Mouse (Mus musculus): ENCODE results near the gene Panx3.

Panx3 gene

DNA sequence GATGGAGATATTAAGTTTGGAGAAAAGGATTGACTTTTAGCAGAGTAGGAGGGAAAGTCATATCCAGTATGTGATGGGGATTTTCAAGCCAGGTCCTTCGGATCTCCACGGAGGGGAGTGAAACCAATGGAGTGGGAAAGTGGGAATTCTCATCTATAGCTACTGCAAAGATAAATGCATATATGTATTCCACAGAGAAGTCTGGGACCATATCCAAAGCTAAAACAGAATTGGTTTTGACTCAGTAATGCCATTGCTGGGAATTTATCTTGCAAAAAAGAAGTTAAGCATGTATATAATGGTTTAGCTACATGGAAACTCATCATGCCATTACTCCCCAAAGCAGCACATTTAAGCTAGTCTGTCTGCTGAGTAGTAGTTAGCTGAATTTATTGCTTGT, 36.7 kb downstream of the Panx3 start:
- no peak for DNase-seq (ENCODE audit: low spot score)

DNA sequence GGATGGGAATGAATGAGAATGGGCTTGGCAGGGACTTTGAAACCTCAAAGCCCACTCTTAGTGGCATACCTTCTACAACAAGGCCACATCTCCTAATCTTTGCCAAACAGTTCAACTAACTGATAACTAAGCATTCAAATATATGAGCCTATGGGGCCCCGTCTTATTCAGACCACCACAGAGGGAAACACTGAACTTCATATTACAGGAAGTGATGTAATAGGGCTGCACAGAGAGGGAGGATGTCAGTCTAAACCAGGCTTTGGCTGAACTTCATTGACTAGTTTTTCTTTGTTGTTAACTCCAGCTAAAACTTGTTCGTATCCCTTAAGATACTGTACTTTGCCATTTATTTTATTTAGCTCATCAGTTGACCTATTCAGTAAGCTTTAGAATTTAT, 39.1 kb downstream of the Panx3 start:
- DNase-seq (ENCODE audit: low spot score), result no peak

DNA sequence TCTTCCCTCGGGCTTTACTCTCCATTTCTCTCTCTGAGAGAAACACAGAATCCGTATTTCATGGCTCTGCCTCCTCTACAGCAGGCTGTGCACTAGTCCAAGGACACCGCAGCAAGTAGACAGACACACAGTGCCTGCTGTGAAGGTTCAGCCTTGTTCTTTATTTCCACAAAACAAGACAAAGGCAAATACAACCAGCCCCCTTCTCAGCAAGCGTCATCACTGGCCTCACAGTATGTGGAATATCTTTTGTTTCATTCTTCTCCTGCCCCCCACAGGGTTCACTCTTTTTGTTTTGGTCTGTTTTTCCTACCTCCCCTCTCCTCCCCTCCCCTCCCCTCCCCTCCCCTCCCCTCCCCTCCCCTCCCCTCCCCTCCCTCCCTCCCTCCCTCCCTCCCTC, 40.5 kb downstream of the Panx3 start:
- no peak for DNase-seq (ENCODE audit: low spot score)

DNA sequence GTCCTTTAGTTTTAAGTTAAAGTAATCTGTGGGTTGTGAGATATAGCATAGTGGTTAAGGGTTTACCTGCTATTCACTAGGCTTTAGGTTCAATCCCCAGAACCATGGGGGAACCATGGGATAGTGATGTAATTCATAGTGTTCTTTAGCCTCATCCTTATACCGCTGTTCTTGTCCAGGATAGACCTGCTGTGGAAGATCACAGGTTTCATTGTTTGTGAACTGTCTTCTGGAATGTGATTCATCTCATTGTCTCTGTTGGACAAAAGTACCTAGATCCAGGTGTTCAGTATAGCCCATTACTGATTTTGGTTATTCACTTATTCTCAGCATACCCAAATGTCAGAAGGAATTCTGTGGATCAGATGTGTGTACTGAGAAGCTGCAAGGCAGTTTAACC, 41.8 kb downstream of the Panx3 start:
- DNase-seq (ENCODE audit: low spot score), result no peak

DNA sequence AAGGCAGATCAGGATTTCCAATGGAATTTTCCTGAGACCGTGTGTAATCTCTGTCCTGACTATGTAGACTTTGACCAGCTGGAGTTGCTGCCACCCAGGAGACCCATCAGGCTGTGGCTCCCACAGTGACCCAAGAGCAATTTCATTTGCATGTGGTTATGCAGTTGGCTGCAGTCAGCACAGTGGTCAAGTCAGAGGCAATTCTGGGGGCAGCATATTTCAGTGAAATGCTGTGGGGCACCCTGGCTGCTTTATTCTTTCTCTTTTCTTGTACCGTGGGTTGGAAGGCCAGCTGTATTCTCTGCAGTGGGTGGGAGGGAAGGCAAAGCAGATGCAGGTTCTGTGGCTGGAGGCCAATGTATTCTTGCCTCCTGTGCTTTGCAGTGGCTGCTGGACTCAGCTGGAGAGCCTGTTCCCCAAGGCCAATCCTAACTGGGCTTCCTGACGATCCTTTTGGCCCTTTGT, 42.9 kb downstream of the Panx3 start:
- peak; percentile 48 for DNase-seq (ENCODE audit: low spot score)

DNA sequence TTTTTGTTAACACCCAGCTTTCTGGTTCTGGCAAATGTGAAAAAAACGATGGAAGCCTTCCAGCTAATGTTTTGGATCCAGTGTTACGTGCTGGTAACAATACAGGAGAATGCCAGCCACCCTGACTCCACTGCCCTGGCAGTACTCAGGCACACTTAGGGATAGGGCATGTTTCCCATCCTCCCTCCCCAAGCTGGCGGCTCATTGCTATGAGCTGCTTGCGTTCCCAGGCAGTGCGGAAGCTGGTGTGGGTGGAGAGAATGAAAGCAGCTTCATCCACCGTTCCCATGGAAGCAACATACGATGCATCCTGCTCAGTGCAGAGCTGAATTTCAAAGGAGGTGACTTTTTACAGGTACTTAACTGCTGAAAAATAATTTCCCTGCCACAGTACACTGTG, 43.4 kb downstream of the Panx3 start:
- DNase-seq (ENCODE audit: low spot score), result no peak

DNA sequence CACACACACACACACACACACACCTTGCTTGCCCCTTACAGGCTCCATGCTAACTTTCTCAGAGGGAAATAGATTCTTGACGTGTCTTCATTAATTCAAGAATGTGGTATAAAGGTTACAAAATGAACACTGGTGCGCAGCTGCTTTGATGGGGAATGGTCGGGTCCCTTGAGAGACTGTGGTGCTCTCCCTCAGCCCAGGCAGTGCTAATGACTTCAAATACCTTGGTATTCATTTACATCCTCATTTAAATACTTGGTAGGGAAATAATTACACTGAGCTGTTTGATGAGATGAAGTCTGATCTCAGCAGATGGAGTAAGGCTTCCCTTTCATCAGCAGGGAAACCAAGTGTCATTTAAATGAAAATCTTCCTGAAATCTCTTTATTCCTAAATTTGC, 43.9 kb downstream of the Panx3 start:
- no peak for DNase-seq (ENCODE audit: low spot score)

DNA sequence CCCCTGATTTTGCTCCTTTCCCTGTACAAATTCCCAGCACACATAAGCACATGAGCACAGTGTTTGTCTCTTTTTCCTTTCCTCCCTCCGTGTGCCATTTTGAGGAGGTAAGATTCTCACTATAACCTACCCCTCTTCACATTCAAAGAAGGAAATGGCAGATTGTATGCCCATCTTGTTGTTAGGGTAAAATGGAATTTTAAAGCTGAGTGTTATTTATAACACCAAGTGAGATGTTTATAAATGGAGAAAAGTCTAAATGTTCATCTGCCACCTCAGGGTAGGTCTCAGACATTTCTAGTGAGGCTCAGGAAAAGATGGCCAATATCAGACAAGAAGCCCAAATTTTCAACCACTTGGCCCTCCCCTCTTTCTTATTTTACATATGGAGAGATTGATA, 44.5 kb downstream of the Panx3 start:
- no peak for DNase-seq (ENCODE audit: low spot score)

DNA sequence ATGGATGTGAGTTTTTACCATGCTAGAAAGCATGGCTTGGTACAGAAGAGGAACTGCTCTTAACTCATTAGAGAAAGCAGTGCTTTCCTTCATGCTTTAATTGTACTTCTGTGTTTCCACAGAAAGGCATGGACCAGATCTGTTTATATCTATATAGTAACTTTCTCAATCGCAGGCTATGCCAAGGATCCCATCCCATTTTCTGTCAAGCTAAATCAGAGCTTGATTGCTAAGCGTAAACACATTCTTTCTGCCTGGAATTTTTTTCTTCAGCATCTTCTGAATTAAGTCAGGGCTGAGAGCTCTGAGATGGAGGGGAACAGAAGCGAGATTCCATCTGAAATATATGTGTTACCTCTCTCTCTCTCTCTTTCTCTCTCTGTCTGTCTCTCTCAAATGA, 45.1 kb downstream of the Panx3 start:
- DNase-seq (ENCODE audit: low spot score), result no peak

DNA sequence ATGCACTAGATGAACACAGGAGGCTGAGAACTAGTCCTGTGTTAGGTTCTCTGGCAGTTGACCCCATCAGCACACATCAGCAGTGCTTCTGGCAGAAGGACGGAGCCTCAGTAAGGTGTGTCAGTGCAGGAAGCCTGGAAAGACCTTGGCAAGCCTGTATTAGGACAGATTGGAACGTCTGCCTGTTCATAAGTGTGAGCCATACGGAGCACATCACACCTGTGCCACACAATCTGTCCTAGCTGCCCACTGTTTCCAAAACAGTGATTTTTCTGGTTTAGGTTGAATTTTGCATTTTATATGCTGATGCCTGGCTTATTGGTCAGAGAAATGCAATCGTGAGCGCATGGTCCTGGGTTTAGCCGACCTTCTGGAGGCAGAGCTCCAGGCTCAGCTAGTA, 47.7 kb downstream of the Panx3 start:
- no peak for DNase-seq (ENCODE audit: low spot score)

DNA sequence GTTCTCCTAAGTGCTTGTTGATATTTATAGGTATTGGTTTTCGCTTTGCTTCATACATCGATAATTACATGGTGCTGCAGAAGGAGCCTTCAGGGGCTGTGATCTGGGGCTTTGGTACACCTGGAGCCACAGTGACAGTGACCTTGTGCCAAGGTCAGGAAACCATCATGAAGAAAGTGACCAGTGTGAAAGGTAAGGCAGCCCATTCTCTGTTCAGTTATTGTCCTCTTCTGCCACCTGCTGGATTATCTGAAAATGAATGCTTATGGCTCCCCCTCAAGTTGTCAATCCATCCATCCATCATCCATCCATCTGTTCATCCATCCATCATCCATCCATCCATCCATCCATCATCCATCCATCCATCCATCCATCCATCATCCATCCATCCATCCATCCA, 52.3 kb downstream of the Panx3 start:
- DNase-seq (ENCODE audit: low spot score), result no peak

DNA sequence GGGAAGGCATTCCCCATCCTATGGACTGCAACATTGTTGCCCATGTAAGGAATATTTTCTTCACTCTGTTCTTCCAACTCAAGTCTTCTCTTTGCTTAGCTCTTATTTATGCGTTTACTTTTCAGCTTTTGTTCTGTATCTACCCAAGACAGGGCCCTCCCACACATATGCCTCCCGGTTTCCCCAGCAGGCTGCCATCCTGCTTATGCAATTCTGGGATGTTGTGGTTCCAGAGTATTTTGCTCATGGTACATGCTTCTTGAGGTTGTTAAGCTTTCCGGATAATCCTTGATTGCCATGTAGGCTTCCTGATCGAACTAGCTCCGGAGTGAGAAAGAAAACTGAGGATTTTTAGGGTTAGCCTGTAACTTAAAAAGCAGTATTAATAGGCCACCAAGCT, 53.8 kb downstream of the Panx3 start:
- DNase-seq (ENCODE audit: low spot score), result no peak

DNA sequence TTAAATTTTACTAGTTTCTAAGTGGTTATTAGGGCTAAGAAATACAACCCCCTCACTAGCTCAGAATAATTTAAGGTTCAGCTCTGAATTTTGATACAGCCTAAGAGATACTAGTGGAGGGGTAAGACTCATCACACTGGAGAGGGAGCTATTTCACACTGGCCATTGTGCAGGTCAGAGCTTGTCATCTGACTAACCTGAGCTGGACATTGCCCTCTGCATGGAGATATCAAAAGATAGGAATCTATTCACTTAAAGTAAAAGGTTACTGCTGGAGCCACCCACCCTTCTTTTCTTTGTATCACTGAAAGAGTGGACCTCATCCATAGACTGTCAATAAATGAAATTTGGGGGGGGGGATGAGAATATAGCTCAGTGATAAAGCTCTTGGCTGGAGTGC, 54.7 kb downstream of the Panx3 start:
- no peak for DNase-seq (ENCODE audit: low spot score)

DNA sequence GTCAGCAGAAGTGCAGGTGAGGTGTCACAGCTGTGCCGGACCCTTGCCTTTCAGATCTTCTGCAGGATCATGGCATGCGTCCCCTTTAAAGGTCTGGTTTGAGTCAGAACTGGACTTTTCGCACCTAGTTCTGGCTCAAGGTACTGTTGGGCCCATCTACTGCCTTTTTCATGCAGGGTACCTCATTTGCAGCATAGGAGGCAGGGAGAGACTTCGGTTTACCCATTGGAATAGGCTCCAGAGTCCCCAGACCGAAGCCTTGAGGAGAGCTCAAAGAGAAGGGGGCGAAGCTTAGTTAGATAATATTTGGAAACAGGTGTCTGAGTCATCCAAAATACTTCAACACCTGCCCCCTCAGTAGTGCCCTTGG, 55.1 kb downstream of the Panx3 start:
- DNase-seq (ENCODE audit: low spot score), result no peak

DNA sequence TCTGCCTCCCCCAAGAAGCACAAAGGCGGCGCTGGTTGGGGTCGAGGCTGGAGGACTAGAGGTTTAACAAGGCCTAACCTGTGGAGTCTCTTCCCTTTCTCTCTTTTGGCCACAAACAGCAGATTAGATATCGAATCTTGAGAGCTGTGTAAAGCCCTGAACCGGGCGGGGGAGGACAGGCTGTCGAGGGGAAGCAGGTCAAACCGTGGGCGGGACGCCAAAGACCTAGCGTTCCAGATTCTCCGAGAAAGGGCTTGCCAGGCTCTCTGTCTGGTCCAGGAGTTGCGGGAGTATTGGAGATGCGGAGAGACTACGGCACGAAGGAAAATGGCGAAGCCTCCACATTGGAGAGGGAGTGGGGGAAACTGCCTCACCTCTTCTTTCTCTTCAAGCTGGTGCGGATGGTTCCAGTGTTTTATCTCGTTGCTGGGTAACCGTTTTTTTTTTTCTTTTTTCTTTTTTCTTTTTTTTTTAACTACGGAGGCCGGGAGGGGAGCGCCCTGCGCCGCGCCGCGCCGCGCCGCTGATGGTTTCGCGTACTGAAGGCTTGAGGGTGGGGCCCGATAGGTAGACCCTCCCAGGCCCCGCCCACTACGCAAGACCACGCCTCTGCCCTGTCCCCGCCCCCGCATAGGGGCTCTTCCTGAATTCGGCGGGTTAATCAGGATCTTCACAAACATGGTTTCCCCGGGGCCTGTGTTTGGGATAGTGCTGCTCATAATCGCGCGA, 55.7 kb downstream of the Panx3 start, which contains the start of gene Spa17:
Gene Spa17, minus strand, starts transcription at position 541 of the 729 bp plus-strand sequence.
- peak; percentile 96 for DNase-seq (ENCODE audit: low spot score)

Data from testis, postnatal 10 days (tissue).